Mouse (Mus musculus) ovary, adult 18-20 months (tissue): Measurements from ENCODE around the gene Slc29a3.

Experiments used
- DNase-seq: peaks from one replicate; pipeline ENCODE4 v3.0.0; 2022; ENCODE audit warnings: low spot score, mixed read lengths

The Slc29a3 gene

GRCm38 (mm10) chr10:60752040-60753020 lies at the start of gene Slc29a3:
TSS of gene Slc29a3 (minus strand) at chr10:60752794.
- peak; percentile 94 for DNase-seq

GRCm38 (mm10) chr10:60801898-60802412 lies 49.4 kb upstream of the Slc29a3 start:
- no peak for DNase-seq

- no peak for DNase-seq
Measured at GRCm38 (mm10) chr10:60801168-60801897, 48.7 kb upstream of the Slc29a3 start.

- DNase-seq = no peak
Measured at GRCm38 (mm10) chr10:60800295-60801167, 47.9 kb upstream of the Slc29a3 start.

- DNase-seq = no peak
Measured at GRCm38 (mm10) chr10:60797682-60798422, 45.3 kb upstream of the Slc29a3 start.

GRCm38 (mm10) chr10:60796474-60796873 lies 43.9 kb upstream of the Slc29a3 start:
- no peak for DNase-seq

GRCm38 (mm10) chr10:60796028-60796427 lies 43.4 kb upstream of the Slc29a3 start:
- no peak for DNase-seq

GRCm38 (mm10) chr10:60794792-60795191 lies 42.2 kb upstream of the Slc29a3 start:
- no peak for DNase-seq

GRCm38 (mm10) chr10:60794374-60794773 lies 41.8 kb upstream of the Slc29a3 start:
- no peak for DNase-seq

GRCm38 (mm10) chr10:60792841-60793240 lies 40.2 kb upstream of the Slc29a3 start:
- no peak for DNase-seq

- no peak for DNase-seq
Measured at GRCm38 (mm10) chr10:60792365-60792764, 39.8 kb upstream of the Slc29a3 start.

GRCm38 (mm10) chr10:60790912-60791311 lies 38.3 kb upstream of the Slc29a3 start:
- DNase-seq = no peak

GRCm38 (mm10) chr10:60787303-60788074 lies 34.9 kb upstream of the Slc29a3 start:
- no peak for DNase-seq

- no peak for DNase-seq
Measured at GRCm38 (mm10) chr10:60783608-60784007, 31.0 kb upstream of the Slc29a3 start.

- no peak for DNase-seq
Measured at GRCm38 (mm10) chr10:60779628-60780027, 27.0 kb upstream of the Slc29a3 start.

- no peak for DNase-seq
Measured at GRCm38 (mm10) chr10:60778542-60778941, 25.9 kb upstream of the Slc29a3 start.

GRCm38 (mm10) chr10:60775473-60775872 lies 22.9 kb upstream of the Slc29a3 start:
- DNase-seq = no peak

- no peak for DNase-seq
Measured at GRCm38 (mm10) chr10:60774616-60775015, 22.0 kb upstream of the Slc29a3 start.

- DNase-seq = no peak
Measured at GRCm38 (mm10) chr10:60770855-60771254, 18.3 kb upstream of the Slc29a3 start.

- DNase-seq = no peak
Measured at GRCm38 (mm10) chr10:60768614-60769013, 16.0 kb upstream of the Slc29a3 start.
